ENCODE assay signal across 9 mouse cellular contexts in genomic region chr14:79273697-79274477, GRCm38 (mm10). TPM values are rescaled to one million over a fixed set of nuclear protein-coding genes. Genes with fewer than 3 reads are reported as not detected.
DNase-seq lines count a peak whose midpoint lies in the region; ATAC-seq and TF ChIP-seq lines count a peak whose summit lies in the region.
"Had no signal": no experiment of that assay in that cellular context is flagged by ENCODE, and none has a peak within 500 bp of the region (broad histone marks: within the 10 kb centered on the region; RNA-seq: fewer than 3 reads in every experiment).

No protein-coding gene starts in this region.

- no peaks in the 10 kb centered on the region for H3K27me3 ChIP-seq in intestine, embryonic 15.5 days (replicated peaks)
- no peaks in the 10 kb centered on the region for H3K27me3 ChIP-seq in liver, postnatal 0 days (ENCODE audit: insufficient read depth, low read length)

- no peak overlapping the region for H3K27ac ChIP-seq in intestine, embryonic 15.5 days
- H3K27ac ChIP-seq in liver, postnatal 0 days (ENCODE audit: low read depth) = no peak overlapping the region

- H3K9me3 ChIP-seq in intestine, embryonic 15.5 days = no peaks in the 10 kb centered on the region
- no peaks in the 10 kb centered on the region for H3K9me3 ChIP-seq in liver, postnatal 0 days (ENCODE audit: low read length)

- H3K4me3 ChIP-seq in intestine, embryonic 15.5 days (replicated peaks) = no peak overlapping the region
- H3K4me3 ChIP-seq in liver, postnatal 0 days (ENCODE audit: low read depth, low read length) = no peak overlapping the region

- TF ChIP-seq CTCF in liver, postnatal 0 days (IDR thresholded peaks at IDR 0.05; ENCODE audit: low read depth) = no peak

- no peaks in the 10 kb centered on the region for H3K4me1 ChIP-seq in intestine, embryonic 15.5 days (replicated peaks)
- peaks cover 9% of the 10 kb centered on the region for H3K4me1 ChIP-seq in liver, postnatal 0 days (ENCODE audit: insufficient read depth)

- no peak overlapping the region for H3K4me2 ChIP-seq in intestine, embryonic 15.5 days (replicated peaks)
- H3K4me2 ChIP-seq in liver, postnatal 0 days (ENCODE audit: low read depth, low read length) = no peak overlapping the region

- no peak for TF ChIP-seq EP300 in liver, postnatal 0 days (IDR thresholded peaks at IDR 0.05; ENCODE audit: low read depth)

- peak; percentile 27 for DNase-seq in ZHBTc4 (ENCODE audit: low read depth, low spot score)
- peak; percentile 35 for DNase-seq in brain, adult 2 months (ENCODE audit: low read depth, low spot score)
- peak; percentile 82 for DNase-seq in lung, postnatal 10 days
- no peak for DNase-seq in liver, postnatal 0 days
- no peak for DNase-seq in right cerebral cortex, adult 18-20 months

- no peak overlapping the region for H3K9ac ChIP-seq in intestine, embryonic 15.5 days
- H3K9ac ChIP-seq in liver, postnatal 0 days (replicated peaks) = no peak overlapping the region

- H3K36me3 ChIP-seq in intestine, embryonic 15.5 days = no peaks in the 10 kb centered on the region
- H3K36me3 ChIP-seq in liver, postnatal 0 days (replicated peaks; ENCODE audit: insufficient read depth, low read length) = no peaks in the 10 kb centered on the region

- 61% methylated on average over 15 of the region's 15 CpGs for WGBS in intestine, embryonic 15.5 days
- 77% methylated on average over 15 of the region's 15 CpGs for WGBS in liver, postnatal 0 days (ENCODE audit: insufficient replicate concordance)

- 0 out of 2 replicates have a peak, but pooled peaks have one; percentile 39 for ATAC-seq in intestine, embryonic 15.5 days
- ATAC-seq in liver, postnatal 0 days = no peak
- no peak for ATAC-seq in CD4-positive, CD25-positive, alpha-beta regulatory T cell, adult 4 months

RNA-seq across cellular contexts. Expression of gene Zfp957, which starts 26.7 kb away (rescaled TPM):
- polyA plus RNA-seq in intestine, embryonic 15.5 days (2015; fragmentation: Nextera tagmentation; extraction: Ambion mirVana) = not detected in 2 replicates
- polyA plus RNA-seq in liver, postnatal 0 days (2015; fragmentation: Nextera tagmentation; extraction: Ambion mirVana) = not detected in 2 replicates
- polyA plus RNA-seq in CD4-positive, CD25-positive, alpha-beta regulatory T cell, adult 4 months (2017; shearing (Covaris generic)) = not detected
- polyA plus RNA-seq: liver, adult 2 months; spleen, adult 2 months had no signal

RNA-seq across cellular contexts. Expression of gene Rgcc, which starts 27.6 kb away (rescaled TPM):
- polyA plus RNA-seq in intestine, embryonic 15.5 days (2015; fragmentation: Nextera tagmentation; extraction: Ambion mirVana) = 44.4 and 45.9 TPM in 2 replicates
- 98.4 and 102 TPM in 2 replicates for polyA plus RNA-seq in liver, postnatal 0 days (2015; fragmentation: Nextera tagmentation; extraction: Ambion mirVana)
- 10 to 100 TPM; 20.3 to 29.3 TPM for polyA plus RNA-seq in CD4-positive, CD25-positive, alpha-beta regulatory T cell, adult 4 months (2017; shearing (Covaris generic))

Comparison
In these comparisons a context has a peak if more than half of its experiments do, and no peak if none do; other contexts are left out.
1. DNase-seq: peak in ZHBTc4 (single experiment), brain, adult 2 months (single experiment) and lung, postnatal 10 days (single experiment); none in liver, postnatal 0 days (single experiment) and right cerebral cortex, adult 18-20 months (single experiment).